Mouse (Mus musculus): ENCODE data around the gene Kcnj8. TPM values are rescaled to one million over a fixed set of nuclear protein-coding genes. Genes with fewer than 3 reads are reported as not detected.
A peak's percentile ranks its signal among the peaks of the same experiment; 100 is the strongest.
"Not testable (repeated sequence)": the region's sequence is repeated elsewhere in the genome, so short reads cannot be mapped to it uniquely, and the experiment has no call there.

The Kcnj8 gene
- polyA plus RNA-seq, 1 experiment from 2014 or later: 14.8 TPM

DNA sequence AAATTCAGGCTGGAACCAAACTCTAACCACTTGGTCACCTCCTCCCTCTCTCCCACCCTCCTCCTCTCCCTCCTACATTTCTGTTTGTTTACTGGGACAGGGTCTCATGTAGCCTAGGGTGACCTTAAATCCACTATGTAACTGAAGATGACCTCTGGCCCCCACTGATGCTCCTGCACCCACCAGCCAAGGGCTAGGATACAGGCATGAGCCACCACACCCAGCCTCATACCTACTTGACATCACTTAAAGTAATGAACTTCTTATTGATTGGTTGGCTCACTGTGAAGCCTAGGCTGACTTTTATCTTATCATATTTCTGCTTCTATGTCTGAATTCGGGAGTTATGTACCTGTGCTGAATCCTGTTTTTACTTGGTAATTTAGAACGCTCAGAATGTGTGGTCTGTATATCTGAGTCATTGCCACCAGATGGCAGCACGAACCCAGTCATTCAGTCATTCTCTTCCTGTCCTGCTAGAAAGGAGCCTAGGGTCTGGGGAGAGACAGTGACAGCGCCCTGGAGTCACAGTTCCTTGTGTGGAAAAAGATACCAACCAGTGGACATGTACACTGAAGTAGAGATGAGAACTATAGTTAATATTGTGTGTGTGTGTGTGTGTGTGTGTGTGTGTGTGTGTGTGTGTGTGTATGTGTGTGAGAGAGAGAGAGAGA, 46.6 kb downstream of the Kcnj8 start:
- H3K4me1 ChIP-seq: no peaks in the 10 kb centered on the region
- ATAC-seq (replicated peaks): peak; percentile 88
- no peak overlapping the region for H3K4me3 ChIP-seq
- H3K27ac ChIP-seq: no peak overlapping the region
- no peaks in the 10 kb centered on the region for H3K9me3 ChIP-seq
- no peak overlapping the region for H3K9ac ChIP-seq
- H3K36me3 ChIP-seq (replicated peaks): no peaks in the 10 kb centered on the region
- no peaks in the 10 kb centered on the region for H3K27me3 ChIP-seq (replicated peaks)
- no peak overlapping the region for H3K4me2 ChIP-seq
- 6% methylated on average over 4 of the region's 4 CpGs for WGBS

DNA sequence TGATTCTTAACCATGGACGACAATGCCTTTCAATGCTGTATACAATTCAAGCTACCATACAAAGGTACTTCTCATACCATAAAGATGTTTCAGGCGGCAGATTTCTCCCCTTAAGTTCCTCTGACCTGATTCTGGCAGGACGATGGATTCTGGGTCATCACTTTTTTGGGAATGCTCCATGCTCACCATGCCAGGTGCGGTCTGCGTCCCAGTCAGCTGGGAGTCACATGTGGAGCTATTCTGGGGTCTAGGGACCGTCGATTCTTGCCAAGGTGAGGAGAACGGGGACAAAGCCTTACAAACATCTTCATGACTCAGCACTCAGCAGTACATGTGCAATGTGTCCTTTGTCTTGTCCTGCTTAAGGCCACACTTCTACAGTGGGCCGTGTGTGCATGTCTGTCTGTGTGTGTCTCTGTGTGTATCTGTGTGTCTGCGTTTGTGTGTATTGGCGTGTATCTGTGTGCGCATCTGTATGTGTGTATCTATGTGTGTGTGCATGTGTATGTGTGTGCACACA, 49.8 kb downstream of the Kcnj8 start:
- no peak overlapping the region for H3K4me3 ChIP-seq
- no peak for ATAC-seq (replicated peaks)
- no peak overlapping the region for H3K4me2 ChIP-seq
- H3K27me3 ChIP-seq (replicated peaks): no peaks in the 10 kb centered on the region
- no peaks in the 10 kb centered on the region for H3K9me3 ChIP-seq
- no peaks in the 10 kb centered on the region for H3K36me3 ChIP-seq (replicated peaks)
- H3K9ac ChIP-seq: no peak overlapping the region
- H3K4me1 ChIP-seq: no peaks in the 10 kb centered on the region
- 84% methylated on average over 12 of the region's 12 CpGs for WGBS
- no peak overlapping the region for H3K27ac ChIP-seq

DNA sequence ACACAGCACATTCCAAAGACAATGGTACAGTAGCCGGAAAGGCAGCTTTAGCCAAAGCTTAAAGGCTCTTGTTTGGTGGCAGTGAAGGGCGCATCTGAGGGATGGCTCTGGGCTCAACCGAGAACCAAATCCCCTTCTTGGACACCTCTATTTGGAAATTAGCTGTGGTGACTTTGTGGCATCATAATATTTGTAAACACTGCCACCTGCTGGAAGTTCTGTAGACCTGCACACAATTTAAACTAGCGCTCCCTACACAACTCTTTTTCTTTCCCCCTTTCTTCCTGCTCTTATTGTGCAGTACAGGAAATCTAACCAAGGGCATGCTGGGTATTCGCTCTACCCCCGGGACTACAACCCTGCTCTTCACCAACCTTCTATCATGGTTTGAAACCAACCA, 52.3 kb downstream of the Kcnj8 start:
- no peak overlapping the region for H3K4me3 ChIP-seq
- peak; percentile 70 for ATAC-seq (replicated peaks)
- 15% methylated on average over 6 of the region's 6 CpGs for WGBS
- no peaks in the 10 kb centered on the region for H3K27me3 ChIP-seq (replicated peaks)
- H3K9me3 ChIP-seq: no peaks in the 10 kb centered on the region
- no peak overlapping the region for H3K4me2 ChIP-seq
- H3K4me1 ChIP-seq: no peaks in the 10 kb centered on the region
- no peak overlapping the region for H3K27ac ChIP-seq
- no peak overlapping the region for H3K9ac ChIP-seq
- no peaks in the 10 kb centered on the region for H3K36me3 ChIP-seq (replicated peaks)

DNA sequence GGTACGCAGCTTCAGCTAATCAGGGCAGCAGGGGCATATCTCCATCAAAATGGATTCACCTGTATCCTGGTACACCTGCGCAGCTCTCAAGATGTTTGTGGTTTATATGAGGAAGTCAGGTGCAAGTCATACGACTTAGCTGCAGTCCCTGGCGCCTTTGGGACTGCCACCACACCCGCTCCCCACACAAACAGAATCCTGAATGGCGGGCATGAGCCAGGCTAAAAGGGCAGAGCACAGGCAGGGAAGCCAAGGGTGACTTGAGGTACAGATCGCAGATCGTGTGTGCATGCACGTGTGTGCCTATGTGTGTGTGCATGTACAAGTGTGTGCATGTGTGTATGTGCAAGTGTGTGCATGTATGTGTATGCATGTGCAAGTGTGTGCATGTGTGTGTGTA, 56.0 kb downstream of the Kcnj8 start:
- WGBS: 75% methylated on average over 9 of the region's 9 CpGs

DNA sequence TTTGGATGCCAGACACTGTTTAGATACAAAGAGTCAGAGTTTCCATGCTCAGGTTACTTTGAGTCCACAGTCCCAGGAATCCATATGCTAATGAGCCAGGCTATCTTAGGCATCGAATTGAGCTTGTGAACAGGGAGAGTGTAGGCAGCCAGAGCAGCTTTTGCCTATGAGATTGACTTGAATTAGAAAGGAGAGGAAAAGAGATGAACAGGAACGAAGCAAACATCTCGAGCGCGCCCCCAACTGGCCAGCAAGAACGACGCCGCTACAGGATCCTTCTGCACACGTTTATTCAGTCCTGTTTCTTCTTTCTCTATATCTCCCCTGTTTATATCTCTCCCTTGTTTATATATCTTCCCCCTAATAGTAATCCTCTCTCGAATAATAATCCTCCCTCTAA, 56.5 kb downstream of the Kcnj8 start:
- Histone ChIP-seq H3K36me3 (replicated peaks) (no peaks in the 10 kb centered on the region), H3K9ac (no peak overlapping the region), H3K27ac (no peak overlapping the region), H3K4me2 (no peak overlapping the region), H3K9me3 (no peaks in the 10 kb centered on the region), H3K4me3 (no peak overlapping the region), H3K27me3 (replicated peaks) (peaks cover 8% of the 10 kb centered on the region; the same call in 1 of the 2 replicates), H3K4me1 (no peaks in the 10 kb centered on the region)
- ATAC-seq (replicated peaks): no peak; the same call in 1 of the 2 replicates
- 6% methylated on average over 10 of the region's 10 CpGs for WGBS

More for the DNA sequence above, 56.0 kb downstream of the Kcnj8 start:
- not testable (repeated sequence) for H3K4me2 ChIP-seq; H3K4me1 ChIP-seq; H3K4me3 ChIP-seq; H3K9me3 ChIP-seq; ATAC-seq (replicated peaks); H3K27ac ChIP-seq; H3K27me3 ChIP-seq (replicated peaks); H3K9ac ChIP-seq; H3K36me3 ChIP-seq (replicated peaks)

Other genes with a start within 250 kb of the Kcnj8 start
- gene Slco1a5, start 248.6 kb downstream of the Kcnj8 start, polyA plus RNA-seq (2015; fragmentation: Nextera tagmentation; extraction: Ambion mirVana): 0.54 and 0.66 TPM in 2 replicates
- 21.6 and 23.7 TPM in 2 replicates for gene Pyroxd1, start 226.0 kb downstream of the Kcnj8 start, polyA plus RNA-seq (2015; fragmentation: Nextera tagmentation; extraction: Ambion mirVana)
- gene Recql, start 184.5 kb downstream of the Kcnj8 start, polyA plus RNA-seq (2015; fragmentation: Nextera tagmentation; extraction: Ambion mirVana): 23.7 and 26.3 TPM in 2 replicates
- 77.2 and 83.9 TPM in 2 replicates for gene Golt1b, start 184.4 kb downstream of the Kcnj8 start, polyA plus RNA-seq (2015; fragmentation: Nextera tagmentation; extraction: Ambion mirVana)
- gene Spx, start 158.2 kb downstream of the Kcnj8 start, polyA plus RNA-seq (2015; fragmentation: Nextera tagmentation; extraction: Ambion mirVana): 6.8 and 8.3 TPM in 2 replicates
- gene Gys2, start 98.5 kb downstream of the Kcnj8 start, polyA plus RNA-seq (2015; fragmentation: Nextera tagmentation; extraction: Ambion mirVana): 0.06 and 0.12 TPM in 2 replicates
- gene Ldhb, start 63.7 kb downstream of the Kcnj8 start, polyA plus RNA-seq (2015; fragmentation: Nextera tagmentation; extraction: Ambion mirVana): 450 and 468 TPM in 2 replicates
- gene Abcc9, start 130.7 kb upstream of the Kcnj8 start, polyA plus RNA-seq (2015; fragmentation: Nextera tagmentation; extraction: Ambion mirVana): 3.1 and 3.6 TPM in 2 replicates
- 213 and 222 TPM in 2 replicates for gene Cmas, start 185.1 kb upstream of the Kcnj8 start, polyA plus RNA-seq (2015; fragmentation: Nextera tagmentation; extraction: Ambion mirVana)
- gene Sult6b2, start 232.9 kb upstream of the Kcnj8 start, polyA plus RNA-seq (2015; fragmentation: Nextera tagmentation; extraction: Ambion mirVana): 0.17 and 0.38 TPM in 2 replicates

Measured in midbrain, embryonic 15.5 days (tissue).